Mouse (Mus musculus): ENCODE measurements around the gene Nipsnap3b.

DNA sequence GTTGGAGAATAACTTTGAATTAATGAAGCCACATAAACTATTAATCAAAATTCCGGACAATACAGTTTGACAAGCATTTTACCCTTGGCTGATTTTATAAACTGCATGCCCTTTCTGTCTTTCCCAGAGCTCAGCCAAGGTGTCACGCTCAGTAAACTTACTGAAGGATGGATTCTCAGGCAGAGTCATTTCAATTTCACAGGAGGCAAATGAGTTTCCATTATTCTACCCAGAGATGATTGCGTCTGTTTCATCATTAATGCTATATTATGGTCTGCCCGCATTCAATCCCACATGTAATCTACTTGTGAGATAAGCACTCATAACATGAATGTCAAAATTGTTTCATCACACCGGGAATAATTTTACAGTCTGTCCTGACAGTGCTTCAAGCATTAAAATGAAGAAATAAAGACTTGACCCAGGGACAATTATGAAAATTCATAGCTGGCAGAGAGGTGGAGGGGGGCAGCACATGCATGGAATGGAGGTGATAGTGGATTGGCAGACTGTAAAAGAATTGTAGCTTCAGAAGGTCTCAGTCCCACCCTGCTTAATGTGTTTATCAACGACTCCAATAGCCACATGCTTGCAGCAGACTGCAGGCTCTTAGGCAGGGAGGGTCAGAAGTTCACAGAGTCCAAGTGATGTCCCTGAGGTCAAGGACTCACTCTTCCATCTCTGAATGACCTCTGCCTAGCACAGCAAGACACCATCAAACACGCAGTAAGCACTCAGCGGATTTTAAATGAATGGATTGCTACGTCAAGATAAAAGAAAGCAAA, 34.8 kb downstream of the Nipsnap3b start:
- no peak for TF ChIP-seq REST (IDR thresholded peaks at IDR 0.05; ENCODE audit: insufficient read depth, insufficient read length)
- no peak for TF ChIP-seq POLR2A (IDR thresholded peaks at IDR 0.05; ENCODE audit: insufficient read length, low read depth)
- no peak for TF ChIP-seq POLR2AphosphoS2 (IDR thresholded peaks at IDR 0.05; ENCODE audit: insufficient read length, low read depth)
- no peak for TF ChIP-seq MYOG (IDR thresholded peaks at IDR 0.05; ENCODE audit: control insufficient read depth in 1 of 3, insufficient read depth in 1 of 3, insufficient read length in 2 of 3, low read depth in 2 of 3)
- no peak for TF ChIP-seq USF1 (IDR thresholded peaks at IDR 0.05; ENCODE audit: low read depth)
- TF ChIP-seq MAX (IDR thresholded peaks at IDR 0.05; ENCODE audit: low read depth) = no peak
- TF ChIP-seq TCF3 (IDR thresholded peaks at IDR 0.05; ENCODE audit: insufficient read length, low read depth) = no peak
- no peak for TF ChIP-seq CEBPB (IDR thresholded peaks at IDR 0.05; ENCODE audit: insufficient read depth, poor library complexity, severe bottlenecking)
